ENCODE assay signal across 14 mouse cellular contexts in genomic region chr9:123516641-123517385, GRCm38 (mm10).
"Had no signal": no experiment of that assay in that cellular context is flagged by ENCODE, and none has a peak within 500 bp of the region (broad histone marks: within the 10 kb centered on the region; RNA-seq: fewer than 3 reads in every experiment).

No protein-coding gene starts in this region.

- H3K4me2 ChIP-seq: limb, embryonic 13.5 days; lung, embryonic 14.5 days; neural tube, embryonic 15.5 days had no signal

- H3K9ac ChIP-seq: limb, embryonic 13.5 days; liver, embryonic 14.5 days; lung, embryonic 14.5 days; neural tube, embryonic 15.5 days had no signal

- H3K9me3 ChIP-seq: limb, embryonic 13.5 days; midbrain, embryonic 10.5 days; neural tube, embryonic 15.5 days had no signal

- H3K27me3 ChIP-seq: limb, embryonic 13.5 days; neural tube, embryonic 15.5 days had no signal

- H3K4me3 ChIP-seq: layer of hippocampus, adult 2 months; limb, embryonic 13.5 days; midbrain, embryonic 10.5 days; myocyte; neural tube, embryonic 15.5 days had no signal

- H3K4me1 ChIP-seq: limb, embryonic 13.5 days; midbrain, embryonic 10.5 days; neural tube, embryonic 15.5 days had no signal

- DNase-seq: kidney, postnatal 10 days; kidney, postnatal 4 days; lung, embryonic 14.5 days; lung, postnatal 10 days; lung, postnatal 4 days; midbrain, embryonic 14.5 days; thymus, postnatal 4 days had no signal

- H3K27ac ChIP-seq: layer of hippocampus, adult 2 months; limb, embryonic 13.5 days; liver, embryonic 14.5 days; midbrain, embryonic 10.5 days; neural tube, embryonic 15.5 days; stomach, postnatal 0 days had no signal
